Mouse (Mus musculus) brain, embryonic 14.5 days (tissue): ENCODE results near the gene Ddx54.

Experiments
- CTCF ChIP-seq: fragments of 200-500 bp; IDR thresholded peaks from 2 replicates; pipeline ENCODE4 v1.5.1; 2012; ENCODE audit warnings: inconsistent platforms, mild to moderate bottlenecking, moderate library complexity, borderline replicate concordance; ENCODE audit not compliant: insufficient read depth, insufficient read length; ENCODE audit errors: extremely low read depth
- POLR2A ChIP-seq: fragments of 200-500 bp; IDR thresholded peaks from 2 replicates; pipeline ENCODE4 v1.6.1; 2012; ENCODE audit warnings: mild to moderate bottlenecking, inconsistent platforms, borderline replicate concordance; ENCODE audit not compliant: poor library complexity, insufficient read depth, insufficient read length, severe bottlenecking; ENCODE audit errors: extremely low read depth

GRCm38 (mm10) chr5:120631892-120632291, 19.4 kb downstream of the Ddx54 start:
- TF ChIP-seq CTCF (peak; percentile 32; the same call in 1 of the 2 replicates), POLR2A (no peak)
